Mouse (Mus musculus) liver, adult 2 months (tissue): ENCODE results near the gene Sec16b. TPM values are rescaled to one million over a fixed set of nuclear protein-coding genes. Genes with fewer than 3 reads are reported as not detected.
A peak's percentile ranks its signal among the peaks of the same experiment; 100 is the strongest.

ENCODE experiments used
- DNase-seq: peaks from one replicate; pipeline ENCODE4 v3.0.0-alpha.2; 2011; ENCODE audit warnings: low read depth, low spot score; ENCODE audit errors: extremely low read depth
- H3K27ac ChIP-seq: fragments of 200-500 bp; replicated peaks from 2 replicates; pipeline ENCODE4 v1.5.1; 2012; ENCODE audit warnings: low read depth, mild to moderate bottlenecking, control low read depth, inconsistent platforms, low read length; ENCODE audit not compliant: insufficient read depth
- H3K27me3 ChIP-seq: fragments of 200-500 bp; 2 replicates; pipeline ENCODE4 v1.6.1; 2012; ENCODE audit warnings: mild to moderate bottlenecking, moderate library complexity, low read length, inconsistent platforms; ENCODE audit not compliant: control insufficient read depth, insufficient read depth
- H3K36me3 ChIP-seq: fragments of 200-500 bp; 2 replicates; pipeline ENCODE4 v1.6.1; 2012; ENCODE audit warnings: low read length, inconsistent platforms; ENCODE audit not compliant: control insufficient read depth, insufficient read depth
- H3K4me1 ChIP-seq: fragments of 200-500 bp; 2 replicates; pipeline ENCODE4 v1.6.1; 2011; ENCODE audit warnings: low read length; ENCODE audit not compliant: control insufficient read depth, insufficient read depth
- H3K4me3 ChIP-seq: fragments of 200-500 bp; 2 replicates; pipeline ENCODE4 v1.5.1; 2011; ENCODE audit warnings: low read depth, mild to moderate bottlenecking, control low read depth, low read length, moderate library complexity; ENCODE audit not compliant: insufficient read depth
- H3K79me2 ChIP-seq: fragments of 200-500 bp; 2 replicates; pipeline ENCODE4 v1.6.1; 2012; ENCODE audit warnings: inconsistent platforms, mild to moderate bottlenecking, low read length, moderate library complexity; ENCODE audit not compliant: control insufficient read depth, insufficient read depth
- H3K9ac ChIP-seq: fragments of 200-500 bp; 2 replicates; pipeline ENCODE4 v1.6.1; 2012; ENCODE audit warnings: low read depth, mild to moderate bottlenecking, control low read depth, inconsistent platforms, low read length
- CTCF ChIP-seq: fragments of 200-500 bp; IDR thresholded peaks from 2 replicates; pipeline ENCODE4 v1.5.1; 2011; ENCODE audit warnings: low read depth, low read length, control low read depth
- POLR2A ChIP-seq: fragments of 200-500 bp; IDR thresholded peaks from 2 replicates; pipeline ENCODE4 v1.6.1; 2011; ENCODE audit warnings: low read length, control low read depth; ENCODE audit not compliant: insufficient read depth; ENCODE audit errors: extremely low read depth
- WGBS: fragments of 180-500 bp; shearing (Covaris S2); methylation state at CpG from one replicate; pipeline ENCODE4 v1.1.7; 2018; 5-methylcytosine and 5-hydroxymethylcytosine counted together
- polyA plus RNA-seq: library from polyadenylated mRNA; depleted of rRNA; stranded (reverse); fragments of >200 nt; gene quantifications from 2 replicates; pipeline ENCODE4 v1.2.3, GENCODE M21; 2012
- total RNA-seq: library from RNA; depleted of rRNA; stranded (reverse); fragments of >200 nt; gene quantifications from 2 replicates; pipeline ENCODE4 v1.2.3, GENCODE M21; 2014

Sec16b gene
- total and polyA plus RNA-seq, 2 experiments: 47.4 to 52.2 TPM

DNA sequence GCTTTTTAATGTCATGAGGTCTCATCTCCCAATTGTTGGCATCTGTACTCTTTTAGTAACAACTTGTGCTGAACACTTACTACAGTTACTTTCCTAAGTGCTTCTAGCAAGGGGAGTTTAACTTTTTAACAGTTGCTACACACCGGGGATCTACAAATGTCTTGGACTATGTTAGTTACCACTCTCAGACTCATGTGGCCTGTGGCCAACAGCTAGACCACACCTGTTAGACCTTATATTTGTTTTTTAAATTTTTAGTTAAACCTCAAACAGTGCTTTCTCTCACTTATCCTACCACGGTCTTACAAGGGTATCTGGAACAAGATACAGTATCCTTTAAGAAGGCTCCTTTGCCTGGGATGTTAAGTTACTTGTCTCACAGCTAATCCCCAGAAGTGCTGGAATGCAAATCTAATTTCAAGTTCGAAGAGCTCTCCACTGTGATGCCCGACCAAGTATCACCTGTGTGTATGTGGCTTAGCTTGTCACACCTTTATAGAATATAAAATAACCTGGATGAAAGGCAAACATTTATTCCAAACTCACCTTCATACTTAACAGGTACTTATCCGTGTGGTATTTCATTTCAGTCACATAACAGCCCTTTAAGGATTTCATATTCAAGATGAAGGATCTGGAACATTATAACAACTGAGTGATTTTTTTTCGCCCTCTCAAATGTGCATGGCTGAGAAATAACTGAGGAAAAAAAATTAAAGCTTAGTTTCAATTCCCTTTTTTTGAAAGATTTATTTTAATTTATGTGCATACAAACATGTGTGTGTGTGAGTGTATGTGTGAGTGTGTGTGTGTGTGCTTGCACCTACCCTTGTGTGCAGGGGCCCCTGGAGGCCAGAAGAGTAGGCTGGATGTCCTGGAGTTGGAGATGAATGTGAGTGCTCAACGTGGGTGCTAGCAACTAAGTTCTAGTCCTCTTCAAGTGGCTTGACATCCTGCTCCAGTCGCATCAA lies 10.6 kb downstream of the Sec16b start:
- H3K4me1 ChIP-seq: peaks cover 3% of the 10 kb centered on the region; the same call in 1 of the 2 replicates
- H3K79me2 ChIP-seq: no peaks in the 10 kb centered on the region
- TF ChIP-seq POLR2A (no peak), CTCF (no peak)
- H3K36me3 ChIP-seq: no peaks in the 10 kb centered on the region
- no peak overlapping the region for H3K4me3 ChIP-seq
- no peak overlapping the region for H3K9ac ChIP-seq
- H3K27ac ChIP-seq: no peak overlapping the region
- 88% methylated on average over 8 of the region's 8 CpGs for WGBS
- no peaks in the 10 kb centered on the region for H3K27me3 ChIP-seq
- no peak for DNase-seq

DNA sequence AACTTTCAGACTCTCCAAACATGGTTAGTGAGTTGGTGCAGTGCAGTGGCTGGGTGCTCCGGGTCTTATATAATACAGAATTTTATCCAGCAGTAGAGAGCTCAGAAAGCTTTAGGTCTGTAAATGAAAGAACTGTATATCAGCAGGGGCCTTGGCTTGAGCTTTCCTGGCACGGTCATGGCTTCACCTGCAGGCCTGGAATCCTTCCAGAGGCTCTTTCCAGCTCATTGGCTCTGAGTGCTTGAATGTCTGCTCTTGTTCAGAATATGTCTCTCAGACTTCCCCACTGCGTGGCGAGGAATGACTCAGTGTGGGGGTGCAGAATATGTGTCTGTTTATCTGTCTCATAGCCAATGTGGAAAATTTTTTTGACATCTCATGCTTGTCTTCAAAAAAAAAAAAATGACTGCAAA lies 11.6 kb downstream of the Sec16b start:
- H3K4me1 ChIP-seq: peaks cover 3% of the 10 kb centered on the region; the same call in 1 of the 2 replicates
- H3K36me3 ChIP-seq: no peaks in the 10 kb centered on the region
- no peak overlapping the region for H3K27ac ChIP-seq
- TF ChIP-seq CTCF (no peak), POLR2A (no peak)
- H3K4me3 ChIP-seq: no peak overlapping the region
- no peaks in the 10 kb centered on the region for H3K27me3 ChIP-seq
- 30% methylated on average over 4 of the region's 4 CpGs for WGBS
- no peak overlapping the region for H3K9ac ChIP-seq
- H3K79me2 ChIP-seq: no peaks in the 10 kb centered on the region
- peak; percentile 70 for DNase-seq

DNA sequence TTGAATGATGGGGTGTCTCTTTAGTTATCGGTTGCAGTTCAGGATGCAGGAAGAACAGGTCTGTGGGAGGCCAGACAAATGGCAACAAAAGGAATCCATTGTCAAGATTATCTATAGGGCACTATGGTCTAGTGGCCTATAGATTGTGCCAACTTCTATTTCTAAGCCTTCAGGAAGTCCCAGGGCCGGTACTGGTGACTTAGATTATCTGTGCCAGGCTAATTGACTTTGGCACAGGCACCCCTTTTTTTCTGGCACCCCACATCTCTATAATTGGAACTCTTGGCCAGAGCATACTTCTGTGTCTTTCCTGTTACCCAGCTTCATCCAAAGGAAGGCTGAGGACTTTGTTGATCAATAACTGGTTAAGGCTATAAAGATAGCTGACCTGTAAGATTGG lies 12.9 kb downstream of the Sec16b start:
- Histone ChIP-seq H3K27me3 (no peaks in the 10 kb centered on the region), H3K9ac (no peak overlapping the region), H3K79me2 (no peaks in the 10 kb centered on the region), H3K27ac (no peak overlapping the region), H3K4me3 (no peak overlapping the region), H3K4me1 (peaks cover 3% of the 10 kb centered on the region; the same call in 1 of the 2 replicates), H3K36me3 (no peaks in the 10 kb centered on the region)
- 44% methylated on average over 2 of the region's 2 CpGs for WGBS
- TF ChIP-seq POLR2A (no peak), CTCF (no peak)
- peak; percentile 66 for DNase-seq

DNA sequence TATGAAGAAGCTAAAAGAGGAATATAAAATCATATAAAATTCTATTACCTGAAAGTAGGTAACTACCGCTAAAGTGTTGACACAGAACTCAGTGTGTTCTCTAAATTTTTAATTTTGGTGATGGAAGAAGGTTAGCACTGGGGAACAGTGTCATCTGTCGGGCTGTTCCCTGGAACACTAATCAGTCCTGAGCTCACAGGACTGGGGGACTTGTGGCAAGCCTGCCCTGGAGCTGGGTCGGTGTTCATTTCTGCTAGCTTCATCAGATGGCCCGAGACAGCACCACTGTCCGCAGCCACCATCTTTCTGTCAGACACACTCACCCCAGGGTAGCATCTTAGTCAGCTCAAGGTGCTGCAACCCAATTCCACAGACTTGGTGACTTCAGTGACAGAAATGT lies 15.8 kb downstream of the Sec16b start:
- no peak for DNase-seq
- H3K36me3 ChIP-seq: no peaks in the 10 kb centered on the region
- 95% methylated on average over 5 of the region's 5 CpGs for WGBS

DNA sequence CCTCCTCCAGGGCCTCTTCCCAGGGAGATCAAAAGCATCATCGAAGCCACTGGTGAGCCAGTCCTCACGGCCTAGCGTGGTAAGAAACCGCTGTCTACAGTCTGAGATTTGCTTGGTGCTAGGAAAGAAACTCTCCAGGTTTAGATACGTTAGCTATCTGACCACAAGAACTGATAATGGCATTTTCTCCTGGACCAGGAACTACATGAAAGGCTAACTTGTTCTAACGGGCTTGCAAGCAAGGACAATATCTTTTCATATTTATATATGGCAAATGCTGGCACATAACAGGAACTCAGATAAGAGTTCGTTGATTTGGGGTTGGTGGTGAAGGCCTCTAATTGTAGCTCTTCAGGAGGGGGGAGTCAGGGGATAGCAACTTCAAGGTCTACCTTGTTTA lies 18.2 kb downstream of the Sec16b start:
- H3K27me3 ChIP-seq: no peaks in the 10 kb centered on the region
- DNase-seq: no peak
- H3K4me3 ChIP-seq: no peak overlapping the region
- peaks cover 9% of the 10 kb centered on the region for H3K36me3 ChIP-seq
- peaks cover 19% of the 10 kb centered on the region for H3K79me2 ChIP-seq
- H3K27ac ChIP-seq: 0 out of 2 replicates have a peak overlapping the region, but pooled peaks have one; percentile 20
- WGBS: 91% methylated on average over 7 of the region's 7 CpGs
- H3K4me1 ChIP-seq: peaks cover 12% of the 10 kb centered on the region
- TF ChIP-seq POLR2A: no peak
- TF ChIP-seq CTCF: no peak
- H3K9ac ChIP-seq: no peak overlapping the region

More for the DNA sequence above, 15.8 kb downstream of the Sec16b start:
- Histone ChIP-seq H3K9ac (no peak overlapping the region), H3K27me3 (no peaks in the 10 kb centered on the region), H3K4me1 (peaks cover 5% of the 10 kb centered on the region; the same call in 1 of the 2 replicates), H3K27ac (no peak overlapping the region), H3K4me3 (no peak overlapping the region), H3K79me2 (peaks cover 5% of the 10 kb centered on the region)
- TF ChIP-seq CTCF (no peak), POLR2A (no peak)
